Mouse (Mus musculus): ENCODE measurements around the gene Arl3. TPM values are rescaled to one million over a fixed set of nuclear protein-coding genes. Genes with fewer than 3 reads are reported as not detected.

Arl3 gene
- polyA plus RNA-seq (2015; fragmentation: Illumina TruSeq; extraction: RNeasy Lipid Tissue Mini Kit (QIAGEN cat#74804); ENCODE audit: insufficient read depth, low read depth, low replicate concordance), result 38.3 TPM

DNA sequence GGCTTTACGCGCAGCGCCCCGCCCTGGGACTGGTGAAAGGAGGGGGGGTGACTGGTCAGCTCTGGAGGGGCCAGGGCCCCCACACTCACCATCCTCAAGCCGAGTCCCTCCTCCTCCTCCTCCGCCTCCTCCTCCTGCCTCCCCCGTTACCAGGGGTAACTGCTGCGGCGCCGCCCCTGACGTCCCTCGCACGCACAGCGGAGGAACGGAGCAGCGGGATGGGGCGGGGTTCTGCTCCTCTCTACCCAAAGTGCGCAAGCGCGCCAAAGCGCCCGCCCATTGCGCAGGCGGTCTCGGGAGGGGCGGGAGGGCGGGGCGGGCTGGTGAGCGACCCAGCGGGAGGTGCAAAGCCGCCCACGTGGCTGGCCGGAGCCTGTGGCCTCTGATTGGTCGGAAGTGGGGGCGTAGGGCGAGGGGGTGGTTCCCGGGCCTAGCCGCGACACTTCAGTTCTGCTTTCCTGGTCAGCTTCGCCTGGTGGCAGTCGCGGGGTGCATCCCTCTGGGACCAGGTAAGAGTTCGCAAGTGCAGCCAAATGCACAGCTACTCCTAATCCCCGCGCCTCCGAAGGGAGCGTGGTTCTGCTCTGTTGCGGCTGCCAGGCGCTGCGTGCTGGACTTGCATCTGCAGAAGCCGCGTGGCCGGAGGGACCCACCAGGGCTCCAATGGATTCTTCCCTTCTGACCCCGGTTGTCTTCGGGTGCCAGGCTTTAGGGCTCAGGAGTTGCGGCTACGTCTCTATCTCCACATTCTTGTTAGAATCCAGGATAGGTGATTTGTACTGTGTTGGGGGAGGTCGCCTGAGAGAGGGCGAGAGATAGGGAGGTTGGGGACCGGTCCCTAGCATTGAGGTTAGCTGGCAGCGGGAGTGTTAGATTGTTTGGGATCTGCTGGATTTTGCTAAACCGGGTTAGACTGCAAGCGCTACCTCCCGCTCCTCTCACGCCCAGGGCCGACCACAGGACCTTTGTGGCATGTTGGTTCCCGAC, at the start of gene Arl3, which contains the start of gene Sfxn2:
TSS of gene Arl3 (minus strand) at position 248 of the 987 bp plus-strand sequence.
TSS of gene Sfxn2 (plus strand) at position 415 of the 987 bp plus-strand sequence.

DNA sequence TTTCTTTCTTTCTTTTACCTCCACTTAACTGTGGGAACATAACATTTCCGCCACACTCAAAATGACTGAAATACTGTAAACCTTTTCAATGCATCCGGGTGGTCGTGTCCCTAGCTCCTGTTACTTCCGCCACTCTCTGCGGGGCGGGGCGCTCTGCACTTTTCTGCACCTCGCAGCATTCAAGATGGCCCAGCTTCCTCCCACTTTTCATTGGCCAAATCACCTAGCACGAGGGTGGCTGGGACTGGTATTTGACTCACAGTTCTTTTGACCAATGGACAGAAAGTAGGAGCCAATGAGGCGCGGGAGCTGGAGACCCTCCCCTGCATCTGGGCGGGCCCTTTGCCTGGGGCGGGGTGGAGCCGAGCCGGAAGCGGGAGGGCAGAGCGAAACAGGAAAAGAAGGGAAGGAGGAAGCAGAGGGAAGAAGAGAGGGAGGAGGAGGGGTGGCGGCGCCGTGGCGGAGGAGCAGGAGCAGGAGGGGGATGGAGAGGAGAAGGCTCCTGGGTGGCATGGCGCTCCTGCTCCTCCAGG, 25.8 kb upstream of the Arl3 start, which contains the start of gene Wbp1l:
TSS of gene Wbp1l (plus strand) at position 365 of the 533 bp plus-strand sequence.

DNA sequence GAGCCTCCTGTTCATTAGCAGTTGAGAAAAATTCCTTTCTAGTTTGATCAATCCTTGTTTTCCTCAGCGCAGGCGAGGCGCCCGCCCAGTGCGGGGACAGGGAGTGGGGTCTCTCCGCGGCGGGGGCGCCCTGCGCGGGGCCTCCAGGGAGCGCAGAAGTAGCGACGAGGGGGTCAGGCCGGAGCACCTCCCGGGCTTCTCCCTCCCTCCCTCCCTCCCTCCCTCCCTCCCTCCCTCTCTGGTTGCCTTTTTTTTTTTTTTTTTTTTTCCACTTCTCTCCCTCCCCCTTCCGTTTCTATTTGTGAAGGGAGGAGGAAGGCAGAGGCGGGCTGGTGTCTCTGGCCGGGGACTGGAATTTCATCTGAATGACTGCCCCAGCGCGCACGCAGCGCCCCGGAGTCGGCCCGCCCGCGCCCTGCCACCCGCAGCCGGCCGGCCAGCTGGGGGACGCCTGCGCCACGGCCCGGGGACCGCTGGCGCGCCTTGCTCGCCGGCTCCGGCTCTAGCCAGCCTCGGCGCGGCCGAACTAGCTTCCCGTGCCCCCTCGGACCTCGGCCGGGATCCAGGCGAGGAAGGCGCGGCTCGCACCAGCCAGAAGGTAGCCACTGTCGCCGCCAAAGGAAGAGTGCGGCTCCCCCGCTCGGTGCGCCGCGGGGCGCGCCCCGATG, 71.5 kb downstream of the Arl3 start, which contains the start of gene Trim8:
TSS of gene Trim8 (plus strand) at position 302 of the 668 bp plus-strand sequence.

Other genes starting within 250 kb of the Arl3 start
- gene Psd, start 246.0 kb downstream of the Arl3 start, polyA plus RNA-seq (2015; fragmentation: Illumina TruSeq; extraction: RNeasy Lipid Tissue Mini Kit (QIAGEN cat#74804); ENCODE audit: insufficient read depth, low read depth, low replicate concordance), result 4.3 TPM
- 1.1 TPM for gene Fbxl15, start 245.0 kb downstream of the Arl3 start, polyA plus RNA-seq (2015; fragmentation: Illumina TruSeq; extraction: RNeasy Lipid Tissue Mini Kit (QIAGEN cat#74804); ENCODE audit: insufficient read depth, low read depth, low replicate concordance)
- 20.4 TPM for gene Cuedc2, start 234.5 kb downstream of the Arl3 start, polyA plus RNA-seq (2015; fragmentation: Illumina TruSeq; extraction: RNeasy Lipid Tissue Mini Kit (QIAGEN cat#74804); ENCODE audit: insufficient read depth, low read depth, low replicate concordance)
- gene Mfsd13a, start 232.1 kb downstream of the Arl3 start, polyA plus RNA-seq (2015; fragmentation: Illumina TruSeq; extraction: RNeasy Lipid Tissue Mini Kit (QIAGEN cat#74804); ENCODE audit: insufficient read depth, low read depth, low replicate concordance), result 2.8 TPM
- gene 2310034G01Rik, start 222.9 kb downstream of the Arl3 start, polyA plus RNA-seq (2015; fragmentation: Illumina TruSeq; extraction: RNeasy Lipid Tissue Mini Kit (QIAGEN cat#74804); ENCODE audit: insufficient read depth, low read depth, low replicate concordance), result 1.2 TPM
- 20.4 TPM for gene Actr1a, start 177.4 kb downstream of the Arl3 start, polyA plus RNA-seq (2015; fragmentation: Illumina TruSeq; extraction: RNeasy Lipid Tissue Mini Kit (QIAGEN cat#74804); ENCODE audit: insufficient read depth, low read depth, low replicate concordance)
- gene Sufu, start 176.3 kb downstream of the Arl3 start, polyA plus RNA-seq (2015; fragmentation: Illumina TruSeq; extraction: RNeasy Lipid Tissue Mini Kit (QIAGEN cat#74804); ENCODE audit: insufficient read depth, low read depth, low replicate concordance), result 1.9 TPM
- gene Trim8, start 71.5 kb downstream of the Arl3 start, polyA plus RNA-seq (2015; fragmentation: Illumina TruSeq; extraction: RNeasy Lipid Tissue Mini Kit (QIAGEN cat#74804); ENCODE audit: insufficient read depth, low read depth, low replicate concordance), result 6.7 TPM
- gene Sfxn2, start 167 bp upstream of the Arl3 start, polyA plus RNA-seq (2015; fragmentation: Illumina TruSeq; extraction: RNeasy Lipid Tissue Mini Kit (QIAGEN cat#74804); ENCODE audit: insufficient read depth, low read depth, low replicate concordance), result 14.6 TPM
- 14.9 TPM for gene Wbp1l, start 25.9 kb upstream of the Arl3 start, polyA plus RNA-seq (2015; fragmentation: Illumina TruSeq; extraction: RNeasy Lipid Tissue Mini Kit (QIAGEN cat#74804); ENCODE audit: insufficient read depth, low read depth, low replicate concordance)
- gene Cyp17a1, start 100.0 kb upstream of the Arl3 start, polyA plus RNA-seq (2015; fragmentation: Illumina TruSeq; extraction: RNeasy Lipid Tissue Mini Kit (QIAGEN cat#74804); ENCODE audit: insufficient read depth, low read depth, low replicate concordance), result not detected
- 3.5 TPM for gene Borcs7, start 116.7 kb upstream of the Arl3 start, polyA plus RNA-seq (2015; fragmentation: Illumina TruSeq; extraction: RNeasy Lipid Tissue Mini Kit (QIAGEN cat#74804); ENCODE audit: insufficient read depth, low read depth, low replicate concordance)
- gene As3mt, start 134.3 kb upstream of the Arl3 start, polyA plus RNA-seq (2015; fragmentation: Illumina TruSeq; extraction: RNeasy Lipid Tissue Mini Kit (QIAGEN cat#74804); ENCODE audit: insufficient read depth, low read depth, low replicate concordance), result 7.7 TPM
- 2.8 TPM for gene Cnnm2, start 188.4 kb upstream of the Arl3 start, polyA plus RNA-seq (2015; fragmentation: Illumina TruSeq; extraction: RNeasy Lipid Tissue Mini Kit (QIAGEN cat#74804); ENCODE audit: insufficient read depth, low read depth, low replicate concordance)